Mouse (Mus musculus): ENCODE measurements around the gene Emilin3. TPM values are rescaled to one million over a fixed set of nuclear protein-coding genes. Genes with fewer than 3 reads are reported as not detected.

Gene Emilin3
- polyA plus RNA-seq, 1 experiment: not detected

GRCm38 (mm10) chr2:160860363-160860762 is 51.8 kb downstream of the Emilin3 start:
- Histone ChIP-seq H3K36me3 (ENCODE audit: control insufficient read depth, insufficient read depth, low read length) (no peaks in the 10 kb centered on the region), H3K27me3 (ENCODE audit: control insufficient read depth, insufficient read depth, low read length) (no peaks in the 10 kb centered on the region), H3K27ac (ENCODE audit: insufficient read depth, low read length) (no peak overlapping the region), H3K4me3 (ENCODE audit: extremely low read depth, insufficient read depth, insufficient read length) (no peak overlapping the region), H3K4me1 (ENCODE audit: control insufficient read depth, insufficient read depth, insufficient read length) (0 out of 2 replicates have a peak, but pooled peaks cover 2% of the 10 kb centered on the region)
- DNase-seq (ENCODE audit: low read depth in 1 of 2, low spot score in 2 of 2): no peak
- no peak for TF ChIP-seq POLR2A (IDR thresholded peaks at IDR 0.05; ENCODE audit: low read depth, low read length)
- no peak for TF ChIP-seq CTCF (IDR thresholded peaks at IDR 0.05; ENCODE audit: extremely low read depth, insufficient read depth, insufficient read length, insufficient replicate concordance)
- 15% methylated on average over 1 of the region's 1 CpGs for WGBS

Other genes starting within 250 kb of the Emilin3 start
- gene Plcg1, start 181.0 kb downstream of the Emilin3 start, polyA plus RNA-seq (2012; rRNA removed): 40.6 and 53.7 TPM in 2 replicates
- gene Zhx3, start 39.3 kb downstream of the Emilin3 start, polyA plus RNA-seq (2012; rRNA removed): 1.5 and 2.3 TPM in 2 replicates
- gene Lpin3, start 31.7 kb downstream of the Emilin3 start, polyA plus RNA-seq (2012; rRNA removed): 3.6 and 4.6 TPM in 2 replicates
- gene Chd6, start 196.7 kb upstream of the Emilin3 start, polyA plus RNA-seq (2012; rRNA removed): 7.9 and 9.5 TPM in 2 replicates